Mouse (Mus musculus) kidney, adult 2 months (tissue): ENCODE results near the gene Maml3. TPM values are rescaled to one million over a fixed set of nuclear protein-coding genes. Genes with fewer than 3 reads are reported as not detected.
A peak's percentile ranks its signal among the peaks of the same experiment; 100 is the strongest.

Experiments
- DNase-seq: peaks from one replicate; pipeline ENCODE4 v3.0.0; 2021
- H3K27ac ChIP-seq: fragments of 200-500 bp; 2 replicates; pipeline ENCODE4 v1.5.1; 2012; ENCODE audit warnings: low read depth, low read length, control low read depth, inconsistent platforms; ENCODE audit not compliant: insufficient read depth
- H3K27me3 ChIP-seq: fragments of 200-500 bp; replicated peaks from 2 replicates; pipeline ENCODE4 v1.6.1; 2012; ENCODE audit warnings: mild to moderate bottlenecking, moderate library complexity, low read length, inconsistent platforms; ENCODE audit not compliant: control insufficient read depth, insufficient read depth
- H3K36me3 ChIP-seq: fragments of 200-500 bp; 2 replicates; pipeline ENCODE4 v1.6.1; 2012; ENCODE audit warnings: mild to moderate bottlenecking, moderate library complexity, low read length, inconsistent platforms; ENCODE audit not compliant: control insufficient read depth, insufficient read depth
- H3K4me1 ChIP-seq: fragments of 200-500 bp; 2 replicates; pipeline ENCODE4 v1.6.1; 2011; ENCODE audit warnings: low read length; ENCODE audit not compliant: control insufficient read depth, insufficient read depth
- H3K4me3 ChIP-seq: fragments of 200-500 bp; 2 replicates; pipeline ENCODE4 v1.5.1; 2011; ENCODE audit warnings: mild to moderate bottlenecking, low read depth, low read length, control low read depth; ENCODE audit not compliant: insufficient read depth
- CTCF ChIP-seq: fragments of 200-500 bp; conservative IDR thresholded peaks from 2 replicates; pipeline ENCODE4 v1.5.1; 2011; ENCODE audit warnings: low read depth, mild to moderate bottlenecking, control low read depth, low read length, moderate library complexity, mixed read lengths; ENCODE audit not compliant: insufficient read depth, insufficient read length
- POLR2A ChIP-seq: fragments of 200-500 bp; IDR thresholded peaks from one replicate; pipeline ENCODE4 v1.6.1; 2011; ENCODE audit warnings: low read depth, low read length, control low read depth
- WGBS: fragments of 180-500 bp; shearing (Covaris S2); methylation state at CpG from one replicate; pipeline ENCODE4 v1.1.7; 2018; 5-methylcytosine and 5-hydroxymethylcytosine counted together
- polyA plus RNA-seq: library from polyadenylated mRNA; depleted of rRNA; stranded (reverse); fragments of >200 nt; gene quantifications from 2 replicates; pipeline ENCODE4 v1.2.3, GENCODE M21; 2012

The Maml3 gene
- polyA plus RNA-seq, 1 experiment = 3.6 TPM

- Histone ChIP-seq H3K36me3 (no peaks in the 10 kb centered on the region), H3K4me1 (0 out of 2 replicates have a peak, but pooled peaks cover 3% of the 10 kb centered on the region), H3K27me3 (no peaks in the 10 kb centered on the region), H3K4me3 (peak overlapping the region; percentile 78), H3K27ac (peak overlapping the region; percentile 96)
- TF ChIP-seq POLR2A = peak; percentile 89
- no peak for TF ChIP-seq CTCF
- WGBS = under 1% methylated on average over 52 of the region's 52 CpGs
- DNase-seq = peak; percentile 85
Measured at GRCm38 (mm10) chr3:52102601-52103530, 2.0 kb downstream of the Maml3 start.

- Histone ChIP-seq H3K4me1 (0 out of 2 replicates have a peak, but pooled peaks cover 3% of the 10 kb centered on the region), H3K27ac (peak overlapping the region; percentile 96), H3K27me3 (no peaks in the 10 kb centered on the region), H3K4me3 (peak overlapping the region; percentile 78), H3K36me3 (no peaks in the 10 kb centered on the region)
- peak; percentile 93 for DNase-seq
- TF ChIP-seq POLR2A = no peak
- no peak for TF ChIP-seq CTCF
- under 1% methylated on average over 51 of the region's 57 CpGs for WGBS
Measured at GRCm38 (mm10) chr3:52101977-52102600, 2.8 kb downstream of the Maml3 start.

- Histone ChIP-seq H3K4me3 (peak overlapping the region; percentile 65), H3K36me3 (no peaks in the 10 kb centered on the region), H3K27ac (peak overlapping the region; percentile 91), H3K4me1 (0 out of 2 replicates have a peak, but pooled peaks cover 3% of the 10 kb centered on the region), H3K27me3 (no peaks in the 10 kb centered on the region)
- WGBS = 5% methylated on average over 14 of the region's 14 CpGs
- DNase-seq = no peak
- TF ChIP-seq CTCF (no peak), POLR2A (peak; percentile 10)
Measured at GRCm38 (mm10) chr3:52101401-52101976, 3.4 kb downstream of the Maml3 start.

- 54% methylated on average over 9 of the region's 9 CpGs for WGBS
- Histone ChIP-seq H3K27ac (no peak overlapping the region), H3K36me3 (no peaks in the 10 kb centered on the region), H3K27me3 (no peaks in the 10 kb centered on the region), H3K4me1 (0 out of 2 replicates have a peak, but pooled peaks cover 3% of the 10 kb centered on the region), H3K4me3 (no peak overlapping the region)
- no peak for DNase-seq
- no peak for TF ChIP-seq POLR2A
- no peak for TF ChIP-seq CTCF
Measured at GRCm38 (mm10) chr3:52100926-52101325, 4.0 kb downstream of the Maml3 start.

- H3K27me3 ChIP-seq = no peaks in the 10 kb centered on the region
- no peak for DNase-seq
- TF ChIP-seq POLR2A = no peak
- TF ChIP-seq CTCF = no peak
- H3K4me1 ChIP-seq = 0 out of 2 replicates have a peak, but pooled peaks cover 3% of the 10 kb centered on the region
- no peak overlapping the region for H3K27ac ChIP-seq
- H3K4me3 ChIP-seq = no peak overlapping the region
- 83% methylated on average over 4 of the region's 4 CpGs for WGBS
- no peaks in the 10 kb centered on the region for H3K36me3 ChIP-seq
Measured at GRCm38 (mm10) chr3:52100306-52100705, 4.6 kb downstream of the Maml3 start.

GRCm38 (mm10) chr3:52099286-52099685, 5.6 kb downstream of the Maml3 start:
- no peak overlapping the region for H3K4me3 ChIP-seq
- H3K27ac ChIP-seq = no peak overlapping the region
- 0 out of 2 replicates have a peak, but pooled peaks cover 3% of the 10 kb centered on the region for H3K4me1 ChIP-seq
- no peak for TF ChIP-seq POLR2A
- no peaks in the 10 kb centered on the region for H3K36me3 ChIP-seq
- no peaks in the 10 kb centered on the region for H3K27me3 ChIP-seq
- WGBS = 75% methylated on average over 1 of the region's 1 CpGs
- no peak for DNase-seq

GRCm38 (mm10) chr3:52091261-52091797, 13.5 kb downstream of the Maml3 start:
- Histone ChIP-seq H3K27me3 (no peaks in the 10 kb centered on the region), H3K27ac (peak overlapping the region; percentile 57), H3K4me3 (no peak overlapping the region), H3K4me1 (peaks cover 13% of the 10 kb centered on the region; the same call in 1 of the 2 replicates), H3K36me3 (no peaks in the 10 kb centered on the region)
- DNase-seq = peak; percentile 12
- 42% methylated on average over 7 of the region's 7 CpGs for WGBS
- TF ChIP-seq CTCF (no peak), POLR2A (no peak)
